ENCODE assay signal across 13 mouse cellular contexts in genomic region chr5:113991141-113991540, GRCm38 (mm10). TPM values are rescaled to one million over a fixed set of nuclear protein-coding genes. Genes with fewer than 3 reads are reported as not detected.
DNase-seq lines count a peak whose midpoint lies in the region; ATAC-seq lines count a peak whose summit lies in the region.
"Had no signal": no experiment of that assay in that cellular context is flagged by ENCODE, and none has a peak within 500 bp of the region (broad histone marks: within the 10 kb centered on the region; RNA-seq: fewer than 3 reads in every experiment).

No protein-coding gene starts in this region.

- no peak for DNase-seq in kidney, postnatal 4 days
- DNase-seq in brain, adult 2 months (ENCODE audit: low read depth, low spot score) = peak; percentile 30
- DNase-seq in cerebellum, adult 9-11 months = no peak
- no peak for DNase-seq in embryo, embryonic 10 days (ENCODE audit: low spot score)
- DNase-seq: cerebellum, adult 11 months; kidney, postnatal 25 days; lung, postnatal 4 days had no signal

- H3K36me3 ChIP-seq in forebrain, embryonic 13.5 days (ENCODE audit: poor library complexity, severe bottlenecking) = peaks cover 18% of the 10 kb centered on the region; the same call in 1 of the 2 replicates
- H3K36me3 ChIP-seq in forebrain, embryonic 12.5 days (replicated peaks) = peaks cover 8% of the 10 kb centered on the region; the same call in 1 of the 2 replicates
- peaks cover 18% of the 10 kb centered on the region for H3K36me3 ChIP-seq in kidney, embryonic 15.5 days
- H3K36me3 ChIP-seq in midbrain, embryonic 15.5 days (replicated peaks) = no peaks in the 10 kb centered on the region; the same call in 1 of the 2 replicates

- peak overlapping the region; percentile 83 for H3K4me2 ChIP-seq in forebrain, embryonic 13.5 days
- no peak overlapping the region for H3K4me2 ChIP-seq in forebrain, embryonic 12.5 days
- 0 out of 2 replicates have a peak overlapping the region, but pooled peaks have one; percentile 10 for H3K4me2 ChIP-seq in kidney, embryonic 15.5 days
- H3K4me2 ChIP-seq in midbrain, embryonic 15.5 days = peak overlapping the region; percentile 92; the same call in 1 of the 2 replicates

- no peaks in the 10 kb centered on the region for H3K9me3 ChIP-seq in forebrain, embryonic 13.5 days (replicated peaks)
- H3K9me3 ChIP-seq in forebrain, embryonic 12.5 days = no peaks in the 10 kb centered on the region
- H3K9me3 ChIP-seq in kidney, embryonic 15.5 days (replicated peaks) = no peaks in the 10 kb centered on the region
- no peaks in the 10 kb centered on the region for H3K9me3 ChIP-seq in midbrain, embryonic 15.5 days

- no peak overlapping the region; the same call in 1 of the 2 replicates for H3K9ac ChIP-seq in forebrain, embryonic 13.5 days
- H3K9ac ChIP-seq in forebrain, embryonic 12.5 days = no peak overlapping the region; the same call in 1 of the 2 replicates
- H3K9ac ChIP-seq in kidney, embryonic 15.5 days = no peak overlapping the region
- no peak overlapping the region for H3K9ac ChIP-seq in midbrain, embryonic 15.5 days

- H3K27me3 ChIP-seq in forebrain, embryonic 13.5 days = no peaks in the 10 kb centered on the region
- no peaks in the 10 kb centered on the region for H3K27me3 ChIP-seq in forebrain, embryonic 12.5 days
- H3K27me3 ChIP-seq in kidney, embryonic 15.5 days = no peaks in the 10 kb centered on the region
- no peaks in the 10 kb centered on the region for H3K27me3 ChIP-seq in midbrain, embryonic 15.5 days (replicated peaks)

- WGBS in forebrain, embryonic 13.5 days = 76% methylated on average over 7 of the region's 7 CpGs
- WGBS in forebrain, embryonic 12.5 days = 82% methylated on average over 7 of the region's 7 CpGs
- WGBS in kidney, embryonic 15.5 days = 63% methylated on average over 7 of the region's 7 CpGs
- WGBS in midbrain, embryonic 15.5 days = 77% methylated on average over 7 of the region's 7 CpGs

- H3K27ac ChIP-seq in forebrain, embryonic 13.5 days = no peak overlapping the region
- no peak overlapping the region for H3K27ac ChIP-seq in forebrain, embryonic 12.5 days
- H3K27ac ChIP-seq in kidney, embryonic 15.5 days = no peak overlapping the region
- no peak overlapping the region for H3K27ac ChIP-seq in midbrain, embryonic 15.5 days

- H3K4me3 ChIP-seq in forebrain, embryonic 13.5 days = no peak overlapping the region
- H3K4me3 ChIP-seq in forebrain, embryonic 12.5 days (replicated peaks) = no peak overlapping the region
- H3K4me3 ChIP-seq in kidney, embryonic 15.5 days (replicated peaks) = no peak overlapping the region
- no peak overlapping the region for H3K4me3 ChIP-seq in midbrain, embryonic 15.5 days

- ATAC-seq in forebrain, embryonic 13.5 days = no peak
- ATAC-seq in forebrain, embryonic 12.5 days (ENCODE audit: low FRiP score) = no peak
- no peak for ATAC-seq in kidney, embryonic 15.5 days (replicated peaks; ENCODE audit: low FRiP score)
- ATAC-seq in midbrain, embryonic 15.5 days (replicated peaks) = no peak

- H3K4me1 ChIP-seq in forebrain, embryonic 13.5 days = peaks cover 48% of the 10 kb centered on the region
- peaks cover 38% of the 10 kb centered on the region for H3K4me1 ChIP-seq in forebrain, embryonic 12.5 days
- H3K4me1 ChIP-seq in kidney, embryonic 15.5 days = peaks cover 55% of the 10 kb centered on the region
- H3K4me1 ChIP-seq in midbrain, embryonic 15.5 days = peaks cover 46% of the 10 kb centered on the region

RNA-seq across cellular contexts. Expression of gene Ssh1, which starts 2.6 kb away (rescaled TPM):
- 12.0 and 13.9 TPM in 2 replicates for polyA plus RNA-seq in forebrain, embryonic 13.5 days (2015; fragmentation: Nextera tagmentation; extraction: Ambion mirVana)
- 19.0 and 19.9 TPM in 2 replicates for polyA plus RNA-seq in forebrain, embryonic 12.5 days (2016; fragmentation: Nextera tagmentation; extraction: Ambion mirVana)
- polyA plus RNA-seq in kidney, embryonic 15.5 days (2015; fragmentation: Nextera tagmentation; extraction: Ambion mirVana) = 14.7 and 18.3 TPM in 2 replicates
- 11.7 and 15.1 TPM in 2 replicates for polyA plus RNA-seq in midbrain, embryonic 15.5 days (2015; fragmentation: Nextera tagmentation; extraction: Ambion mirVana)

RNA-seq across cellular contexts. Expression of gene Dao, which starts 12.4 kb away (rescaled TPM):
- polyA plus RNA-seq in forebrain, embryonic 13.5 days (2015; fragmentation: Nextera tagmentation; extraction: Ambion mirVana) = not detected in 2 replicates
- polyA plus RNA-seq in forebrain, embryonic 12.5 days (2016; fragmentation: Nextera tagmentation; extraction: Ambion mirVana) = not detected in 2 replicates
- 14.2 and 14.9 TPM in 2 replicates for polyA plus RNA-seq in kidney, embryonic 15.5 days (2015; fragmentation: Nextera tagmentation; extraction: Ambion mirVana)
- not detected in 2 replicates for polyA plus RNA-seq in midbrain, embryonic 15.5 days (2015; fragmentation: Nextera tagmentation; extraction: Ambion mirVana)
- polyA plus RNA-seq: heart, postnatal 0 days; limb, embryonic 11.5 days had no signal

Comparison
In these comparisons a context has a peak if more than half of its experiments do, and no peak if none do; other contexts are left out.
1. RNA of gene Dao, which starts 12.4 kb away (polyA plus RNA-seq): 14.2 to 14.9 TPM in kidney, embryonic 15.5 days; not detected in forebrain, embryonic 13.5 days, not detected in forebrain, embryonic 12.5 days and not detected in midbrain, embryonic 15.5 days; every median in the first group is over 10 times any median in the second.